14 mouse cellular contexts compared by ENCODE assay signal in the genomic region with DNA sequence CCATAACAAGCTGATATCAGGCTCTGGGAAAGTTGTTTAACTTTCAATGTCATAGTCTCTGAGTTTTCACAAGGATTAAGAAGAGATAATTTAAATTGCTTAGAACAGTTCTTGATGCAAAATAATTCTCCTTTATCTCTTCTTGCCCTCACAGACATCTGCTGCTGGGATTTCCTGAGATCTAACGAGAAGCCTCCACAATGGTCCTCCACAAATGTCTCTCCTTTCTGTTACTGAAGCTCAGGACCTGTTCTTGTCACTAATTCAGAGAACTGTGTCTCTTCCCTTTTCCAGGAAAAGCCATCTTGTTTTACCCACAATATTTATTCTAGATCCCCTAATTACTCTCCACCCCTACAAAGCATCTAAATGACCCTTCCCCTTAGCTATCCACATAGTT.
"Had no signal": no experiment of that assay in that cellular context is flagged by ENCODE, and none has a peak within 500 bp of the region (broad histone marks: within the 10 kb centered on the region; RNA-seq: fewer than 3 reads in every experiment).

No protein-coding gene starts in this region.

- H3K27me3 ChIP-seq: lung, embryonic 15.5 days; midbrain, embryonic 12.5 days; midbrain, embryonic 15.5 days; neural tube, embryonic 12.5 days; stomach, embryonic 15.5 days had no signal

- H3K4me2 ChIP-seq: lung, embryonic 15.5 days; midbrain, embryonic 12.5 days; midbrain, embryonic 15.5 days; neural tube, embryonic 12.5 days; stomach, embryonic 15.5 days had no signal

- H3K4me1 ChIP-seq: lung, embryonic 15.5 days; midbrain, embryonic 15.5 days had no signal

- H3K4me3 ChIP-seq: lung, embryonic 15.5 days; midbrain, embryonic 10.5 days; midbrain, embryonic 12.5 days; midbrain, embryonic 15.5 days; neural tube, embryonic 12.5 days; stomach, embryonic 15.5 days had no signal

- H3K27ac ChIP-seq: lung, embryonic 15.5 days; midbrain, embryonic 12.5 days; midbrain, embryonic 15.5 days; neural tube, embryonic 12.5 days; stomach, embryonic 15.5 days had no signal

- H3K9me3 ChIP-seq: lung, embryonic 15.5 days; midbrain, embryonic 10.5 days; midbrain, embryonic 12.5 days; midbrain, embryonic 15.5 days; neural tube, embryonic 12.5 days; stomach, embryonic 15.5 days had no signal

- H3K36me3 ChIP-seq: midbrain, embryonic 15.5 days had no signal

- H3K9ac ChIP-seq: lung, embryonic 15.5 days; midbrain, embryonic 12.5 days; midbrain, embryonic 15.5 days; neural tube, embryonic 12.5 days; stomach, embryonic 15.5 days had no signal

- ATAC-seq: lung, postnatal 0 days; midbrain, embryonic 15.5 days had no signal

- DNase-seq: lung, adult 2 months; lung, postnatal 14 days; lung, postnatal 4 days; right cerebral cortex, postnatal 14 days; thymus, adult 2 months; thymus, postnatal 25 days; thymus, postnatal 4 days had no signal
